Mouse (Mus musculus) bone marrow macrophage, adult 2 months (primary cell): ENCODE results near the gene Reg1. TPM values are rescaled to one million over a fixed set of nuclear protein-coding genes. Genes with fewer than 3 reads are reported as not detected.
"Not testable (repeated sequence)": the region's sequence is repeated elsewhere in the genome, so short reads cannot be mapped to it uniquely, and the experiment has no call there.

Experiments used
- H3K27ac ChIP-seq: 2 replicates; pipeline ENCODE4 v1.5.1; 2012; ENCODE audit warnings: low read depth, low read length; ENCODE audit not compliant: insufficient read depth
- H3K4me1 ChIP-seq: 2 replicates; pipeline ENCODE4 v1.6.1; 2012; ENCODE audit warnings: low read length; ENCODE audit not compliant: control insufficient read depth, insufficient read depth
- H3K4me3 ChIP-seq: 2 replicates; pipeline ENCODE4 v1.5.1; 2012; ENCODE audit warnings: mild to moderate bottlenecking, low read length, moderate library complexity; ENCODE audit not compliant: insufficient read depth
- CTCF ChIP-seq: IDR thresholded peaks from 2 replicates; pipeline ENCODE4 v1.5.1; 2012; ENCODE audit warnings: low read depth, mild to moderate bottlenecking, low read length, moderate library complexity
- POLR2A ChIP-seq: IDR thresholded peaks from 2 replicates; pipeline ENCODE4 v1.6.1; 2012; ENCODE audit warnings: mild to moderate bottlenecking, low read depth, low read length, borderline replicate concordance
- polyA plus RNA-seq: library from polyadenylated mRNA; stranded (reverse); fragments of >200 nt; gene quantifications from 2 replicates; pipeline ENCODE4 v1.2.4, GENCODE M21; 2012; ENCODE audit not compliant: missing spikeins, insufficient read depth, insufficient read length

Gene Reg1
- not detected in 2 replicates for polyA plus RNA-seq

DNA sequence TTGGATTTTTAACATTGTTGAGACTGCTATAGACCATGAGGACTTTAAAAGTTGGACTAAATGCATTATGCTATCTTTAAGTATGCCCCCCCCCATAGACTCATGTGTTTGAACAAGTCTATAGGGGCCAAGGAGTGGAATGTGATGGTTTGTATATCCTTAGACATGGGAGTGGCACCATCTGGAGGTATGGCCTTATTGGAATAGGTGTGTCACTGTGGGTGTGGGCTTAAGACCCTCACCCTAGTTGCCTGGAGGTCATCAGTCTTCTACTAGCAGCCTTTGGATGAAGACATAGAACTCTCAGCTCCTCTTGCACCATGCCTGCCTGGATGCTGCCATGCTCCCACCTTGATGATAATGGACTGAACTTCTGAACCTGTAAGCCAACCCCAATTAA, at the start of gene Reg1:
Reg1 (plus strand) TSS at position 301 of the 400 bp plus-strand sequence.
- H3K4me3 ChIP-seq, H3K27ac ChIP-seq, H3K4me1 ChIP-seq: not testable (repeated sequence)

GRCm38 (mm10) chr6:78378765-78379164, 43.7 kb upstream of the Reg1 start, which contains the start of gene Reg3d:
TSS of gene Reg3d (minus strand) at chr6:78378865.
- H3K27ac ChIP-seq, result no peak within 1 kb of the TSS
- TF ChIP-seq POLR2A, result no peak
- no peak for TF ChIP-seq CTCF

DNA sequence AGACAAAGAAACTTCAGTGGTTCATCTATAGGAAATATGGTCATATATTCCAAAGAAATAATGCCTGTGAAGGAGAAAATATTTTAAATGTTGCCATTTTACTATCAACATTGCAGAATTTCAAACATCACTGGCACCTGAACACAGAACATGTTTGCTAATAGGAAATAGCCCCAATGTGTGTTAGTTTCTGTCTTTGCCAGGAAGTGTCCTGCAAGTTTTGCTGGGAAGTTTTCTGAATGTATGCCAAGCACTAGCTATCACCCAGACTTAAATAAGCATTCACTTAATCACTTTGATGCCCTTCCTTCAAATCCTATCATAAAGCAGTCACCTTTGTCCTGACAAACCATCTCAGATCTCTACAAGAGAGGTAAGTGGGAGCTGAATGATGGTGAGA, 42.1 kb upstream of the Reg1 start, which contains the start of gene Reg3a:
Reg3a (plus strand) TSS at position 301 of the 400 bp plus-strand sequence.
- Histone ChIP-seq H3K4me3 (no peak within 1 kb of the TSS), H3K4me1 (no peaks in the 10 kb centered on the region), H3K27ac (no peak within 1 kb of the TSS)
- TF ChIP-seq POLR2A, result no peak
- TF ChIP-seq CTCF, result no peak

More at GRCm38 (mm10) chr6:78378765-78379164, 43.7 kb upstream of the Reg1 start, which contains the start of gene Reg3d:
- Histone ChIP-seq H3K4me1 (no peaks in the 10 kb centered on the region), H3K4me3 (no peak within 1 kb of the TSS)

DNA sequence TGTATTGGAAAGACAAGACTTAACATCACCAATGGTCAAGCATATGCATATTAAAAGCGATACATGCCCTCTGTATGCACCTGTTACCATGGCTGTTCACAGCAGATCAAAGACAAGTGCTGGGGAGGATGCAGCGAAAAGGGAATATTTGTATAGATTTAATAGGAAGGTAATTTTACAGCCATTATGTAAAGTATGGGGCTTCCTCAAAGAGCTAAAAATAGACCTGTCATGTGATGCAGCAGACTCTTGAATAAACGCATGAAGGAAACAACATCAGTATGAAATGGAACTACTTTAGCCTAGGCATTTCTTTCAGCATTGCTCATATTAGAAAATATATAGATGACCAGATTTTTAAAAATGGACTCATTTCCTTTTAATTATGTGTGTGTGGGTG, 36.9 kb upstream of the Reg1 start:
- TF ChIP-seq CTCF (no peak), POLR2A (no peak)
- Histone ChIP-seq H3K4me3 (no peak overlapping the region), H3K27ac (no peak overlapping the region), H3K4me1 (no peaks in the 10 kb centered on the region)

- H3K4me3 ChIP-seq, H3K4me1 ChIP-seq, H3K27ac ChIP-seq: not testable (repeated sequence)
These were observed 27.2 kb upstream of the Reg1 start, which contains the start of gene Reg2 for GRCm38 (mm10) chr6:78395323-78395722. TSS of gene Reg2 (plus strand) at chr6:78395623.

GRCm38 (mm10) chr6:78425497-78425896, 3.0 kb downstream of the Reg1 start:
- H3K4me1 ChIP-seq, result no peaks in the 10 kb centered on the region
- TF ChIP-seq CTCF (no peak), POLR2A (no peak)
- no peak overlapping the region for H3K27ac ChIP-seq
- H3K4me3 ChIP-seq, result no peak overlapping the region

GRCm38 (mm10) chr6:78447202-78447601, 24.7 kb downstream of the Reg1 start:
- Histone ChIP-seq H3K27ac (no peak overlapping the region), H3K4me1 (no peaks in the 10 kb centered on the region), H3K4me3 (no peak overlapping the region)
- TF ChIP-seq CTCF, result no peak
- TF ChIP-seq POLR2A, result no peak

DNA sequence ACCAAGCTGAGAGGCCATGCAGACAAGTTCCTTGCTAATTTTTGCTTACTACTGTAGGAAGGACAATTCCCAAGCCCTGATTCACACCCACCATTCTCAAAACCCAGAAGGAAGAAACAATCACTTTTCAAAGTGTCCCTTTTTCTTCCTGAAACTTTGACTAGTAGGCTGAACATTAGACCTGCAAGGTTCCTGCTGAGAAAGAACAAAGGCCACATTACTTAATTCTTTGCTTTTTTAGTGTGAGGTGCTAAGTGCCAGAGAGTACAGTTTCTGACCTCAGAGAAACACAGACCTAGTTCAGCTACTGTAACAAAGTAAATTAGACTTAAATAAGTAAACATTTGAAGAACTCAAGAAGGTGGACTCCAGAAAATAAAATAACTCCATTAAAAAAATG, 25.9 kb downstream of the Reg1 start:
- Histone ChIP-seq H3K27ac (no peak overlapping the region), H3K4me1 (no peaks in the 10 kb centered on the region), H3K4me3 (no peak overlapping the region)
- no peak for TF ChIP-seq POLR2A
- no peak for TF ChIP-seq CTCF

DNA sequence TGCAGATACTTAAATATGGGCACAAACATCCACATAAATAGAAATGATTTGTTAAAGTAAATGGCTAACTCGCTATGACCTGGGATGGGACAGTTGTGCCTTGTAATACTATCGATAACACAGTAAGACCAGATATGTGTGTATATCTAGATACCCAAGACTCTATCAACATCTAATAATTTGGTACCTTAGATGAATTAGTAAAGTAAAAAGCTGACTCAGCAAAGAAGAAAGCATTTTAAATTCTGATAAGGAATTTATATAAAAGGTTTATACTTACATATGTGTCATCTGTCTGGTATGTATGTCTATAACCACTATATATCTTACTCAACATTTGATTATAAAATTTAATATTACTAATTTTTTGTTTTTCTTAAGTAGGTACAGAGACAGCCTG, 30.3 kb downstream of the Reg1 start:
- H3K27ac ChIP-seq, result no peak overlapping the region
- no peak overlapping the region for H3K4me3 ChIP-seq
- TF ChIP-seq POLR2A (no peak), CTCF (no peak)
- H3K4me1 ChIP-seq, result no peaks in the 10 kb centered on the region

- Histone ChIP-seq H3K4me1 (no peaks in the 10 kb centered on the region), H3K27ac (no peak overlapping the region), H3K4me3 (no peak overlapping the region)
- TF ChIP-seq CTCF, result no peak
- TF ChIP-seq POLR2A, result no peak
These were observed 37.8 kb downstream of the Reg1 start for GRCm38 (mm10) chr6:78460191-78460825.

DNA sequence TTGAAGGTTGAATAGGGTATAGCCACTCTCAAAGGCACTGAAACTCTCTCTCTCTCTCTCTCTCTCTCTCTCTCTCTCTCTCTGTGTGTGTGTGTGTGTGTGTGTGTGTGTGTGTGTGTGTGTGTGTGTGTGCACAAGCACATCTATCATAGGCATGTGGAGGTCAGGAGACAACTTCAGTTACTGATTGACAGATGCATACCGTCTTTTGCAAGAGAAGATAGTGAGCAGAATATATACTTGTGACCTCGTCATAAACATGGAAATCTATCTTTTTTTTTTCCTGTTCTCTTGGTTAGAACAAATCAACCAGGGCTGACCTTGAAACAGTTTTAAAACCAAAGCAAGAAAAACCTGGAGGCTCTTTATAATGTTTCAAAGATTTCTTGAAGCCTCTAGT, 39.8 kb downstream of the Reg1 start:
- TF ChIP-seq CTCF (no peak), POLR2A (no peak)
- no peaks in the 10 kb centered on the region for H3K4me1 ChIP-seq

More for the DNA sequence above, 39.8 kb downstream of the Reg1 start:
- Histone ChIP-seq H3K4me3 (no peak overlapping the region), H3K27ac (no peak overlapping the region)
